Comparison of ENCODE assay signal across 9 mouse cellular contexts in genomic region chr11:79686501-79687121, GRCm38 (mm10).
DNase-seq lines count a peak whose midpoint lies in the region; ATAC-seq and TF ChIP-seq lines count a peak whose summit lies in the region.
"Had no signal": no experiment of that assay in that cellular context is flagged by ENCODE, and none has a peak within 500 bp of the region (broad histone marks: within the 10 kb centered on the region; RNA-seq: fewer than 3 reads in every experiment).

No protein-coding gene starts in this region.

- peak; percentile 77 for ATAC-seq in megakaryocyte-erythroid progenitor cell, adult 5-6 weeks (replicated peaks; ENCODE audit: low FRiP score, low TSS enrichment, poor library complexity, severe bottlenecking)

- DNase-seq in T-cell, adult 2 months (ENCODE audit: low spot score), result peak; percentile 83
- DNase-seq in cerebellum, postnatal 25 days, result peak; percentile 94 to 96
- peak; percentile 92 for DNase-seq in gastrocnemius, adult 2 months
- DNase-seq in induced T-regulatory cell, adult 2 months (ENCODE audit: low read depth), result peak; percentile 93
- DNase-seq in left cerebral cortex, adult 2 months (ENCODE audit: extremely low spot score in 1 of 2, low spot score in 2 of 2), result peak; percentile 84 to 92
- DNase-seq in right cerebral cortex, postnatal 14 days, result peak; percentile 91
- DNase-seq in urinary bladder, postnatal 25 days (ENCODE audit: low spot score), result peak; percentile 92

- no peak overlapping the region for H3K4me3 ChIP-seq in gastrocnemius, adult 2 months
- no peak overlapping the region for H3K4me3 ChIP-seq in left cerebral cortex, adult 2 months
- H3K4me3 ChIP-seq: myocyte had no signal

- peak; percentile 93 for TF ChIP-seq CTCF in gastrocnemius, adult 2 months (IDR thresholded peaks at IDR 0.05)
- peak; percentile 89 for TF ChIP-seq CTCF in left cerebral cortex, adult 2 months (IDR thresholded peaks at IDR 0.05)

- H3K27ac ChIP-seq in gastrocnemius, adult 2 months, result no peak overlapping the region
- H3K27ac ChIP-seq in left cerebral cortex, adult 2 months, result no peak overlapping the region

- intact Hi-C loops in gastrocnemius, adult 2 months (cut with DNase I), result loop anchor here (1.0 kb wide), 2 partner anchors 61 to 103 kb away; no protein-coding TSS in a partner anchor
- intact Hi-C loops in left cerebral cortex, adult 2 months (cut with DNase I), result loop anchor here (1.0 to 2.0 kb wide), 2 partner anchors 61 to 98 kb away; no protein-coding TSS in a partner anchor
